Mouse (Mus musculus): ENCODE measurements around the gene Rad51d. TPM values are rescaled to one million over a fixed set of nuclear protein-coding genes. Genes with fewer than 3 reads are reported as not detected.
A peak's percentile ranks its signal among the peaks of the same experiment; 100 is the strongest.

Gene Rad51d
- total and polyA plus RNA-seq, 3 experiments: 15.0 to 35.5 (median 33.3) TPM

DNA sequence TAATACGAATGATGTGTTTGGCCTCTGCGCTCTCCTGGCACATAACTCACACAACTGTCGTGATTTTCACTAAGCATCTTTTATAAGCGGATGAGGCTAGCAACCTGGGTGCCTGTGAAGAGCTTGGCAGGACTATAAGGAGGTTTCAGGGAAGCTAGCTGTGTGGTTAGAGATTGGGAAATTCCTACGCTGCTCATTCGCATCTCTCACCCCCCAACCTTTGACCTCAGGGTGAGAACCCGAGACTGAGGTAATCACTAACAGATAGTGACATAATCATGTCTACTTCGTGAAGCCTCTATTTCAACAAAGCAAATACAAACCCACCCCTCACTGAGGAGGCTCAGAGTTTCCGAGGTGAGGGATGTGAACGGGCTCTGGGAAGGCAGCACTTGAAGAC lies 30.4 kb upstream of the Rad51d start:
- TF ChIP-seq GABPA (IDR thresholded peaks at IDR 0.05; ENCODE audit: insufficient replicate concordance, low read depth, low read length) (no peak), MYC (IDR thresholded peaks at IDR 0.05; ENCODE audit: low read depth, low read length) (no peak)
- dilution Hi-C loops (cut with MboI; ENCODE audit: extremely low pct_ligation_motif_present, extremely low pct_unique_long_range_greater_than_20kb, low sequenced_read_pairs): no loop called here
- DNase-seq (ENCODE audit: extremely low read depth): no peak
- Histone ChIP-seq H3K27ac (ENCODE audit: insufficient read depth, low read depth) (no peak overlapping the region), H3K9ac (ENCODE audit: insufficient read depth, low read depth) (no peak overlapping the region), H3K36me3 (replicated peaks in 1 of 2; ENCODE audit: control insufficient read depth in 1 of 2, insufficient read depth in 1 of 2, low read length in 1 of 2) (no peaks in the 10 kb centered on the region), H3K4me1 (ENCODE audit: control insufficient read depth in 1 of 2, insufficient read depth in 2 of 2) (peaks cover 11 to 30% of the 10 kb centered on the region in 2 experiments), H3K27me3 (replicated peaks) (no peaks in the 10 kb centered on the region), H3K9me3 (replicated peaks; ENCODE audit: low read length) (no peaks in the 10 kb centered on the region), H3K4me2 (ENCODE audit: insufficient read depth, low read depth, poor library complexity, severe bottlenecking) (no peak overlapping the region), H3K4me3 (replicated peaks in 1 of 3; ENCODE audit: low read depth in 2 of 3, low read length in 2 of 3, poor library complexity in 1 of 3) (no peak overlapping the region), H3K79me2 (replicated peaks; ENCODE audit: control insufficient read depth, extremely low read depth, insufficient read depth, poor library complexity, severe bottlenecking) (no peaks in the 10 kb centered on the region)
- in situ Hi-C loops (cut with MboI; ENCODE audit: low pct_ligation_motif_present, low pct_unique_long_range_greater_than_20kb, low sequenced_read_pairs): loop anchor here (25.0 kb wide), 2 partner anchors 267 to 492 kb away; partner anchors contain the start of genes Rasl10b, Slfn3 and Slfn4

- in situ Hi-C loops (cut with MboI; ENCODE audit: low pct_ligation_motif_present, low pct_unique_long_range_greater_than_20kb, low sequenced_read_pairs) (loop anchor here (5.0 to 25.0 kb wide), 4 partner anchors 117 to 497 kb away; partner anchors contain the start of genes Rasl10b, Slfn3 and Slfn4), dilution Hi-C loops (cut with MboI; ENCODE audit: extremely low pct_ligation_motif_present, extremely low pct_unique_long_range_greater_than_20kb, low sequenced_read_pairs) (no loop called here)
- DNase-seq (ENCODE audit: extremely low read depth): peak; percentile 85
- no peak overlapping the region for H3K4me3 ChIP-seq (replicated peaks in 1 of 3; ENCODE audit: low read depth in 2 of 3, low read length in 2 of 3, poor library complexity in 1 of 3)
- H3K4me1 ChIP-seq (ENCODE audit: control insufficient read depth in 1 of 2, insufficient read depth in 2 of 2): peaks cover 5 to 18% of the 10 kb centered on the region in 2 experiments; a peak in 3 of 4 replicates
- H3K9ac ChIP-seq (ENCODE audit: insufficient read depth, low read depth): no peak overlapping the region
- no peaks in the 10 kb centered on the region for H3K9me3 ChIP-seq (replicated peaks; ENCODE audit: low read length)
- peak overlapping the region; percentile 84 for H3K4me2 ChIP-seq (ENCODE audit: insufficient read depth, low read depth, poor library complexity, severe bottlenecking)
- H3K36me3 ChIP-seq (replicated peaks in 1 of 2; ENCODE audit: control insufficient read depth in 1 of 2, insufficient read depth in 1 of 2, low read length in 1 of 2): no peaks in the 10 kb centered on the region
- H3K79me2 ChIP-seq (replicated peaks; ENCODE audit: control insufficient read depth, extremely low read depth, insufficient read depth, poor library complexity, severe bottlenecking): no peaks in the 10 kb centered on the region
- peaks cover 26% of the 10 kb centered on the region for H3K27me3 ChIP-seq (replicated peaks)
- no peak overlapping the region for H3K27ac ChIP-seq (ENCODE audit: insufficient read depth, low read depth)
- TF ChIP-seq EP300 (IDR thresholded peaks at IDR 0.05; ENCODE audit: low read length): no peak
- TF ChIP-seq KAT2A (IDR thresholded peaks at IDR 0.05; ENCODE audit: insufficient replicate concordance, low read length): no peak
- TF ChIP-seq POLR2AphosphoS2 (IDR thresholded peaks at IDR 0.05; ENCODE audit: low read depth, low read length): no peak
- no peak for TF ChIP-seq USF2 (conservative IDR thresholded peaks at IDR 0.05; ENCODE audit: low read depth, low read length)
- no peak for TF ChIP-seq MAFK (IDR thresholded peaks at IDR 0.05; ENCODE audit: insufficient replicate concordance, low read length)
- TF ChIP-seq ELF1 (IDR thresholded peaks at IDR 0.05; ENCODE audit: low read depth, low read length): no peak
- TF ChIP-seq USF1 (IDR thresholded peaks at IDR 0.05; ENCODE audit: low read depth, low read length): no peak
- TF ChIP-seq BHLHE40 (IDR thresholded peaks at IDR 0.05; ENCODE audit: low read depth, low read length): no peak
- no peak for TF ChIP-seq MAZ (IDR thresholded peaks at IDR 0.05; ENCODE audit: low read depth, low read length)
- TF ChIP-seq HCFC1 (IDR thresholded peaks at IDR 0.05; ENCODE audit: low read depth, low read length): no peak
- TF ChIP-seq GABPA (IDR thresholded peaks at IDR 0.05; ENCODE audit: insufficient replicate concordance, low read depth, low read length): no peak
- TF ChIP-seq JUND (conservative IDR thresholded peaks at IDR 0.05; ENCODE audit: low read depth, low read length): 0 out of 2 replicates have a peak, but pooled peaks have one; percentile 29
- TF ChIP-seq PAX5 (IDR thresholded peaks at IDR 0.05; ENCODE audit: low read length): no peak
- TF ChIP-seq ZC3H11A (IDR thresholded peaks at IDR 0.05; ENCODE audit: low read depth, low read length): peak; percentile 99
- peak; percentile 60; the same call in 1 of the 2 replicates for TF ChIP-seq NELFE (IDR thresholded peaks at IDR 0.05; ENCODE audit: low read depth, low read length)
- TF ChIP-seq MXI1 (IDR thresholded peaks at IDR 0.05; ENCODE audit: low read depth, low read length): peak; percentile 65; the same call in 1 of the 2 replicates
- no peak for TF ChIP-seq CHD1 (IDR thresholded peaks at IDR 0.05; ENCODE audit: low read depth, low read length)
- no peak for TF ChIP-seq ZNF384 (IDR thresholded peaks at IDR 0.05; ENCODE audit: low read depth, low read length)
- TF ChIP-seq RCOR1 (conservative IDR thresholded peaks at IDR 0.05; ENCODE audit: low read depth, low read length): no peak
- 0 out of 2 replicates have a peak, but pooled peaks have one; percentile 18 for TF ChIP-seq JUN (IDR thresholded peaks at IDR 0.05; ENCODE audit: insufficient read depth, low read depth, low read length)
- TF ChIP-seq SIN3A (IDR thresholded peaks at IDR 0.05; ENCODE audit: low read length): peak; percentile 49; the same call in 1 of the 2 replicates
- TF ChIP-seq IRF4 (IDR thresholded peaks at IDR 0.05; ENCODE audit: low read depth, low read length): peak; percentile 59; the same call in 1 of the 2 replicates
- TF ChIP-seq RAD21 (IDR thresholded peaks at IDR 0.05; ENCODE audit: low read depth, low read length): peak; percentile 100
- peak; percentile 97 to 99 for TF ChIP-seq CTCF (conservative IDR thresholded peaks at IDR 0.05 in 1 of 2, IDR thresholded peaks at IDR 0.05 in 1 of 2; ENCODE audit: low read depth in 2 of 2, low read length in 2 of 2)
- no peak for TF ChIP-seq CHD2 (IDR thresholded peaks at IDR 0.05; ENCODE audit: low read length)
- TF ChIP-seq TBP (conservative IDR thresholded peaks at IDR 0.05; ENCODE audit: low read depth, low read length): no peak
- TF ChIP-seq SMC3 (IDR thresholded peaks at IDR 0.05; ENCODE audit: low read depth, low read length): peak; percentile 99
- TF ChIP-seq MYC (IDR thresholded peaks at IDR 0.05; ENCODE audit: low read depth, low read length): 0 out of 2 replicates have a peak, but pooled peaks have one; percentile 29
- no peak for TF ChIP-seq ZMIZ1 (IDR thresholded peaks at IDR 0.05; ENCODE audit: low read depth, low read length)
- no peak for TF ChIP-seq E2F4 (IDR thresholded peaks at IDR 0.05; ENCODE audit: insufficient replicate concordance, low read depth, low read length)
- no peak for TF ChIP-seq UBTF (IDR thresholded peaks at IDR 0.05; ENCODE audit: low read depth, low read length)
Measured at GRCm38 (mm10) chr11:82914711-82915352, 24.4 kb upstream of the Rad51d start.

Measured in CH12.LX (cell line).